Mouse (Mus musculus) kidney, embryonic 16.5 days (tissue): ENCODE data around the gene Bicra. TPM values are rescaled to one million over a fixed set of nuclear protein-coding genes. Genes with fewer than 3 reads are reported as not detected.

Experiments
- ATAC-seq: fragments of 200-750 bp; cut with Nextera tagmentation; 2 replicates; pipeline ENCODE4 v1.8.0; 2017; ENCODE audit warnings: moderate TSS enrichment; ENCODE audit not compliant: low FRiP score, low TSS enrichment
- H3K27ac ChIP-seq: fragments of 300-500 bp; sonication (generic); 2 replicates; pipeline ENCODE4 v1.5.1; 2014; ENCODE audit warnings: low read length
- H3K27me3 ChIP-seq: fragments of 300-500 bp; sonication (generic); 2 replicates; pipeline ENCODE4 v1.6.1; 2014; ENCODE audit warnings: low read length, control low read depth, mixed read lengths; ENCODE audit not compliant: insufficient read depth
- H3K36me3 ChIP-seq: fragments of 300-500 bp; sonication (generic); 2 replicates; pipeline ENCODE4 v1.6.1; 2014; ENCODE audit warnings: low read length, control low read depth, mixed read lengths; ENCODE audit not compliant: insufficient read depth
- H3K4me1 ChIP-seq: fragments of 300-500 bp; sonication (generic); 2 replicates; pipeline ENCODE4 v1.6.1; 2014; ENCODE audit warnings: low read length, control low read depth, mixed read lengths; ENCODE audit not compliant: insufficient read depth
- H3K4me2 ChIP-seq: fragments of 300-500 bp; sonication (generic); replicated peaks from 2 replicates; pipeline ENCODE4 v1.6.1; 2014; ENCODE audit warnings: low read depth, low read length
- H3K4me3 ChIP-seq: fragments of 300-500 bp; sonication (generic); 2 replicates; pipeline ENCODE4 v1.5.1; 2014; ENCODE audit warnings: mild to moderate bottlenecking, low read length
- H3K9ac ChIP-seq: fragments of 300-500 bp; sonication (generic); replicated peaks from 2 replicates; pipeline ENCODE4 v1.6.1; 2014; ENCODE audit warnings: low read length
- H3K9me3 ChIP-seq: fragments of 300-500 bp; sonication (generic); 2 replicates; pipeline ENCODE4 v1.6.1; 2016; ENCODE audit warnings: low read length, control low read depth
- WGBS: fragments of 180-500 bp; shearing (Covaris S2); extraction: QIAGEN DNeasy Blood & Tissue Kit; methylation state at CpG from one replicate; pipeline ENCODE4 v1.1.7; 2014; 5-methylcytosine and 5-hydroxymethylcytosine counted together
- polyA plus RNA-seq: library from polyadenylated mRNA; unstranded; fragments of >200 nt; fragmentation: Nextera tagmentation; extraction: Ambion mirVana; gene quantifications from 2 replicates; pipeline ENCODE4 v1.2.1, GENCODE M21; 2015

The Bicra gene
- polyA plus RNA-seq, 1 experiment from 2014 or later = 7.1 TPM

GRCm38 (mm10) chr7:16042850-16043775 lies 4.6 kb downstream of the Bicra start:
- WGBS = 64% methylated on average over 10 of the region's 10 CpGs
- Histone ChIP-seq H3K9me3 (no peaks in the 10 kb centered on the region), H3K27ac (peak overlapping the region; percentile 7; the same call in 1 of the 2 replicates), H3K4me2 (peak overlapping the region; percentile 4; the same call in 1 of the 2 replicates), H3K4me3 (no peak overlapping the region), H3K27me3 (no peaks in the 10 kb centered on the region), H3K9ac (no peak overlapping the region), H3K4me1 (peaks cover 36% of the 10 kb centered on the region), H3K36me3 (no peaks in the 10 kb centered on the region)
- no peak for ATAC-seq

DNA sequence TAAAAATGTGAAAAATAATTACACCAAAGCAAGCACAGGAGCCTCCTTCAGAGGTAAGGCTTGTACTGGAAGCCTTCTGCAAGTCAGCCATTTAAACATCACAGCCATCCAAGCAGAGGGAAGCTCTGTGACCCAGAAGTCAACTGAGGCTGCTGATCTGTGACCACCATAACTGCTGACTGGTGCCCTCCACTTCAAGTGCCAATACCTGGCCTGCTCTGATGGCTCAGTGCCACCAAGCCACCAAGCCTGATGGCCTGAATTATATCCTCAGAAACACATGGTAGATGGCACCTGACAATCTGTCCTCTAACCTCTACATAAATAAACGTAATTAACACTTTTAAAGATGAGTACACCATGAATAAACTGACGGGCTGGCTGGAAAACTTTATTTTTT lies 6.5 kb downstream of the Bicra start:
- Histone ChIP-seq H3K4me2 (no peak overlapping the region), H3K9ac (no peak overlapping the region), H3K36me3 (no peaks in the 10 kb centered on the region), H3K4me3 (no peak overlapping the region), H3K27me3 (no peaks in the 10 kb centered on the region), H3K27ac (no peak overlapping the region), H3K9me3 (no peaks in the 10 kb centered on the region), H3K4me1 (peaks cover 34% of the 10 kb centered on the region)
- ATAC-seq = no peak
- WGBS = 66% methylated on average over 2 of the region's 2 CpGs

GRCm38 (mm10) chr7:16039363-16039762 lies 8.4 kb downstream of the Bicra start:
- Histone ChIP-seq H3K9me3 (no peaks in the 10 kb centered on the region), H3K9ac (no peak overlapping the region), H3K36me3 (no peaks in the 10 kb centered on the region), H3K4me2 (no peak overlapping the region), H3K27ac (no peak overlapping the region), H3K4me1 (peaks cover 18% of the 10 kb centered on the region), H3K27me3 (no peaks in the 10 kb centered on the region), H3K4me3 (no peak overlapping the region)
- ATAC-seq = no peak
- WGBS = 89% methylated on average over 5 of the region's 5 CpGs

- peaks cover 3% of the 10 kb centered on the region; the same call in 1 of the 2 replicates for H3K36me3 ChIP-seq
- no peak overlapping the region for H3K4me3 ChIP-seq
- H3K27ac ChIP-seq = no peak overlapping the region
- no peak for ATAC-seq
- H3K9me3 ChIP-seq = no peaks in the 10 kb centered on the region
- WGBS = 91% methylated on average over 6 of the region's 6 CpGs
- H3K9ac ChIP-seq = no peak overlapping the region
- H3K4me1 ChIP-seq = peaks cover 22% of the 10 kb centered on the region
- no peaks in the 10 kb centered on the region for H3K27me3 ChIP-seq
- H3K4me2 ChIP-seq = no peak overlapping the region
Observed at GRCm38 (mm10) chr7:16036972-16037371, 10.7 kb downstream of the Bicra start.

DNA sequence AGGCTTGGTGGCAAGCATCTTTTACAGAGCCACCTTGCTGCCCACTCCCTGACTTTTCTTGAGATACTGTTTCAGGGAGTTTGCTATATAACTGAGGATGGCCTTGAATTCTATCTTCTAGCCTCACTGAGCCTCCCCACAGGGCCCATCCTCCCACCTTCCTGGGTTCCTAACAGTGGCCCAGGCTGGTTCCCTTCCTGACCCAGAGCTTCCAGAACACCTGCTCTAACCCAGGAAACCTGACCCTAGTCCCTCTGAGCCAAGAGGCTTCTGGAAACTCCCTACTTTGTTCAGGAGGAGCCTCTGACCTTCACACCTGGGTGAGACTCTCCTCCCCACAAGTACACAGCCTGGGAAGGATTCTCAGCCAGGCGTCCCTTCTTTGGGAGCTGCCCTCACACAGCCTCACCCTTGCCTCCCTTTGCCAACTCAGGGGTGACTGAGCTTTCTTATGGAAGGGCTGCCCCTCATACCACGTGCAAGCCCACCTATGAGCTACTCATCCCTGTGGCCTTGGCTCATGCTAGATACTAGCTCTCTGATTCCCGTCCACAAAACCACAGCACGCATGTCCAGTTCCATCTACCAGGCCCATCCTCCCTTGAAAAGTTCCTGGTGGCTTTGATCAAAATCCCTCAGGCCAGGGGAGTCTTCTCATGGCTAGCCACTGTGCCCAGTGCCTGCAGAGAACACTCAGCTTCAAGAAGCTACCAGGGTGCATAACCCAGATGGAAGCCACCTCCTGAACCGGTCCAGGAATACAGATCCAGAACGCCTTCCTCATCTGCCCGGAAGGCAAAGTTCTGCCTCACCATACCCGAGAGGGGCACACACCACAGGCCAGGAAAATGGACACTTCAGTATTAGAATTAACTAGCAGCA lies 13.9 kb downstream of the Bicra start:
- peak; percentile 85 for ATAC-seq
- Histone ChIP-seq H3K9ac (no peak overlapping the region), H3K9me3 (no peaks in the 10 kb centered on the region), H3K27ac (peak overlapping the region; percentile 58; the same call in 1 of the 2 replicates), H3K4me1 (peaks cover 18% of the 10 kb centered on the region), H3K4me3 (no peak overlapping the region), H3K27me3 (no peaks in the 10 kb centered on the region), H3K4me2 (no peak overlapping the region), H3K36me3 (peaks cover 11% of the 10 kb centered on the region)
- 74% methylated on average over 8 of the region's 8 CpGs for WGBS

- no peak overlapping the region for H3K4me3 ChIP-seq
- H3K4me1 ChIP-seq = peaks cover 18% of the 10 kb centered on the region
- peaks cover 11% of the 10 kb centered on the region for H3K36me3 ChIP-seq
- H3K9me3 ChIP-seq = no peaks in the 10 kb centered on the region
- H3K27ac ChIP-seq = no peak overlapping the region
- no peaks in the 10 kb centered on the region for H3K27me3 ChIP-seq
- ATAC-seq = no peak
- no peak overlapping the region for H3K4me2 ChIP-seq
- no peak overlapping the region for H3K9ac ChIP-seq
- 93% methylated on average over 1 of the region's 1 CpGs for WGBS
Observed at GRCm38 (mm10) chr7:16033059-16033458, 14.7 kb downstream of the Bicra start.

GRCm38 (mm10) chr7:16031072-16031471 lies 16.6 kb downstream of the Bicra start:
- Histone ChIP-seq H3K27me3 (no peaks in the 10 kb centered on the region), H3K27ac (no peak overlapping the region), H3K4me1 (peaks cover 18% of the 10 kb centered on the region), H3K9me3 (no peaks in the 10 kb centered on the region), H3K9ac (no peak overlapping the region), H3K4me2 (no peak overlapping the region), H3K4me3 (no peak overlapping the region), H3K36me3 (peaks cover 11% of the 10 kb centered on the region)
- 84% methylated on average over 4 of the region's 4 CpGs for WGBS
- ATAC-seq = no peak

DNA sequence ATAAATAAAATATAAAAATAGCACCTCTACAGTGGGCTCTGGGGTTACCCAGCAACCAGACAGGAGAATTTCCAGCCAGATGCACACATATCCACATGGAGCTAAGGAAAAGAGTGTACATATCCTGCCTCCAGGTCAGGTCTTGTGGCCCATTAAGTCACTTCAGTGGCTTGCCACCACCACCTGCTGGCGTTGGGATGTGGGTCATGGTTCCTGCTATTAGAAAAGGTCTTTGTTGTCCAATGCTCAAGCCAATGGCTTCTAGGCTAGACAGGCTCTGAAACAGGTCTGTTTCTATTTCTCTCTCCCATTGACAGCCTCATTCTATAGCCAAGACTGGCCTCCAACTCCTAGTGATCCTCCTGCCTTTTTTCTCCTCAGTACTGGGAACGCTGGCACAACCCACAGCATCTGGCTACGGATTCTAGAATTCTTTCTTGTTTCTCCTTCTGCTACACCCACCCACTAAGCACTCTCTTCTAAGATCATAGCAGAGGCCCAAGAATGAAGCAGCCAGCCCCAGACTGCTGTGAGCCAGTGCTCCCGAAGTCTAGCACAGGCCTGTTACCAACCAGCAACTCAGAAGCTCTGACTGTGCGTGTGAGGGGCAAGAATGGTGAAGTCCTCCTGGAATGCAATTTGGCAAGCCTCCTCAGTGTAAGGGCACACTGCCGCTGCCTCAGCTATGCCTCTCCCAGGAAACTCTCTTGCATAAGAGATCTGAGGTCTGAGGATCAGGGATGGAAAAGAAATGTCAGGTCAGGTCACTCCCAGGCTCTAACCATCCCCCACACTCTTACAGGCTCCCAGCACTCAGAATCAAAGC lies 19.4 kb downstream of the Bicra start:
- no peak overlapping the region for H3K4me2 ChIP-seq
- no peak for ATAC-seq
- 79% methylated on average over 6 of the region's 6 CpGs for WGBS
- H3K4me1 ChIP-seq = peaks cover 5% of the 10 kb centered on the region; the same call in 1 of the 2 replicates
- no peak overlapping the region for H3K9ac ChIP-seq
- no peaks in the 10 kb centered on the region for H3K9me3 ChIP-seq
- H3K27ac ChIP-seq = no peak overlapping the region
- no peak overlapping the region for H3K4me3 ChIP-seq
- peaks cover 11% of the 10 kb centered on the region for H3K36me3 ChIP-seq
- no peaks in the 10 kb centered on the region for H3K27me3 ChIP-seq

DNA sequence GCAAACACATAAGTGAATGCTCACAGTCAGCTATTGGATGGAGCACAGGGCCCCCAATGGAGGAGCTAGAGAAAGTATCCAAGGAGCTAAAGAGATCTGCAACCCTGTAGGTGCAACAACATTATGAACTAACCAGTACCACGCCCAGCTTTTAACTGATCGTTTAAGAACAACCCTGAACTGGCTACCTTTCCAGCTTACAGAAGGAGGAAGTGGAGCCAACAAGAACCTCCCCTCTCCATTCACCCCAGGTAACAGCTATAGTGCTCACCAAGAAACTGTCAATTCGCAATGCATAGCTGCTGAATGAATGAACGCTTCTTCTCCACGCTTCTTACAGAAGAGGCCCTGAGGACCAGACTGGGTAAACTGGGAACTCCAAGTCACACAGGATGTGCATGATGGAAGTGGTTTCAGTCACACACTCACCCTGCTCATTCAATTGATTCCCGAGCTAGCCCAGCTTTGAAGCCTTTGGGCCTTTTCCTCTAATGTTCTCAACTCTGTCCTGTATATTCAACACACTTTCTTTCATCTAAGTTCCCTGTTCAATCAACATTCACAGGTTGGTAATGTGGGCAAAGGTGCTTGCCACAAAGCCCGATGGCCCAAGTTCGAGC lies 23.0 kb downstream of the Bicra start:
- no peak overlapping the region for H3K27ac ChIP-seq
- H3K9me3 ChIP-seq = no peaks in the 10 kb centered on the region
- WGBS = 90% methylated on average over 8 of the region's 8 CpGs

More for the DNA sequence above, 23.0 kb downstream of the Bicra start:
- H3K4me2 ChIP-seq = no peak overlapping the region
- H3K4me3 ChIP-seq = no peak overlapping the region
- no peaks in the 10 kb centered on the region for H3K36me3 ChIP-seq
- peaks cover 6% of the 10 kb centered on the region; the same call in 1 of the 2 replicates for H3K4me1 ChIP-seq
- no peak for ATAC-seq
- no peak overlapping the region for H3K9ac ChIP-seq
- H3K27me3 ChIP-seq = no peaks in the 10 kb centered on the region
